Mouse (Mus musculus) brain, embryonic 14.5 days (tissue): Measurements from ENCODE around the gene Gcnt3.

Experiments used
- CTCF ChIP-seq: fragments of 200-500 bp; IDR thresholded peaks from 2 replicates; pipeline ENCODE4 v1.5.1; 2012; ENCODE audit warnings: inconsistent platforms, mild to moderate bottlenecking, moderate library complexity, borderline replicate concordance; ENCODE audit not compliant: insufficient read depth, insufficient read length; ENCODE audit errors: extremely low read depth
- POLR2A ChIP-seq: fragments of 200-500 bp; IDR thresholded peaks from 2 replicates; pipeline ENCODE4 v1.6.1; 2012; ENCODE audit warnings: mild to moderate bottlenecking, inconsistent platforms, borderline replicate concordance; ENCODE audit not compliant: poor library complexity, insufficient read depth, insufficient read length, severe bottlenecking; ENCODE audit errors: extremely low read depth

- no peak for TF ChIP-seq POLR2A
- no peak for TF ChIP-seq CTCF
Observed at GRCm38 (mm10) chr9:69992841-69993277, 45.0 kb downstream of the Gcnt3 start.
